Mouse (Mus musculus) intestine, embryonic 15.5 days (tissue): Measurements from ENCODE around the gene Abhd2. TPM values are rescaled to one million over a fixed set of nuclear protein-coding genes. Genes with fewer than 3 reads are reported as not detected.

Source experiments
- ATAC-seq: fragments of 200-750 bp; cut with Nextera tagmentation; 2 replicates; pipeline ENCODE4 v1.8.0; 2017; ENCODE audit warnings: moderate TSS enrichment, moderate library complexity
- H3K27ac ChIP-seq: fragments of 300-500 bp; sonication (generic); 2 replicates; pipeline ENCODE4 v1.5.1; 2015; ENCODE audit warnings: mild to moderate bottlenecking, inconsistent platforms
- H3K27me3 ChIP-seq: fragments of 300-500 bp; sonication (generic); replicated peaks from 2 replicates; pipeline ENCODE4 v1.6.1; 2015; ENCODE audit warnings: inconsistent platforms
- H3K36me3 ChIP-seq: fragments of 300-500 bp; sonication (generic); 2 replicates; pipeline ENCODE4 v1.6.1; 2015; ENCODE audit warnings: inconsistent platforms
- H3K4me1 ChIP-seq: fragments of 300-500 bp; sonication (generic); replicated peaks from 2 replicates; pipeline ENCODE4 v1.6.1; 2015; ENCODE audit warnings: inconsistent platforms
- H3K4me2 ChIP-seq: fragments of 300-500 bp; sonication (generic); replicated peaks from 2 replicates; pipeline ENCODE4 v1.6.1; 2015; ENCODE audit warnings: mild to moderate bottlenecking, inconsistent platforms
- H3K4me3 ChIP-seq: fragments of 300-500 bp; sonication (generic); replicated peaks from 2 replicates; pipeline ENCODE4 v1.5.1; 2015; ENCODE audit warnings: inconsistent platforms
- H3K9ac ChIP-seq: fragments of 300-500 bp; sonication (generic); 2 replicates; pipeline ENCODE4 v1.6.1; 2015; ENCODE audit warnings: inconsistent platforms
- H3K9me3 ChIP-seq: fragments of 300-500 bp; sonication (generic); 2 replicates; pipeline ENCODE4 v1.6.1; 2016; ENCODE audit warnings: inconsistent platforms
- WGBS: fragments of 180-500 bp; shearing (Covaris S2); methylation state at CpG from one replicate; pipeline ENCODE4 v1.1.7; 2015; 5-methylcytosine and 5-hydroxymethylcytosine counted together
- polyA plus RNA-seq: library from polyadenylated mRNA; unstranded; fragments of >200 nt; fragmentation: Nextera tagmentation; extraction: Ambion mirVana; gene quantifications from 2 replicates; pipeline ENCODE4 v1.2.1, GENCODE M21; 2015

Gene Abhd2
- polyA plus RNA-seq, 1 experiment from 2014 or later: 16.3 TPM

DNA sequence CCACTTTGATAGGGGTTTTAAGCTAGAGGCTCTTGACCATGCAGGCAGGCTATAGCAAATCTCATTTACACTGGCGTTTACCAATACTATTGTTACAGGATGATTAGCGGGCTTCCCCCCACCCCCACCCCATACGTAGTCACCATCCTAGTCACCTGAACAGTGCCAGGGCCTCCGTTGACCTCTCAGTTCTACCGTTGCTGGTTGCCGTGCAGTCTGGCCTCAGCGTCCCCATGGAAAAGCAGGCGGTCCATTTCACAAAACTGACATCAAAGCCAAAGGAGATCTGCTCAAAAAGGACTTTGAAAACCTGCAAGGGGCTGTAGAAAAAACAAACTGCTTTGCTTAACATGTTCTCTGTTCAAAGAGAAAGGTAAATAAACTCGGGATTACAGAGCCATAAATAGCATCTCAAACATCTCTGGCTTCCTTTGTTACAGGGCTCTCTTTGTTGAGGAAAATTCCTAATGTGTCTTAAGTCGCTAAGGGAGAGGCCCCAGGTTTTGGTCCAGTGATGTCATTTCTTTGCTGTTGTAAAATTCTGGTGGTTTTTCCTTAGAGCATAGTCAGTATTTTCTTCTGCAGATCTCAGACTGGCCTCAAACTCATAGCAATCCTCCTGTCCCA, 43.2 kb downstream of the Abhd2 start:
- Histone ChIP-seq H3K4me3 (no peak overlapping the region), H3K4me2 (no peak overlapping the region), H3K9me3 (no peaks in the 10 kb centered on the region), H3K9ac (no peak overlapping the region), H3K27me3 (no peaks in the 10 kb centered on the region), H3K4me1 (peaks cover 47% of the 10 kb centered on the region), H3K36me3 (no peaks in the 10 kb centered on the region), H3K27ac (no peak overlapping the region)
- 23% methylated on average over 10 of the region's 10 CpGs for WGBS
- ATAC-seq: no peak

DNA sequence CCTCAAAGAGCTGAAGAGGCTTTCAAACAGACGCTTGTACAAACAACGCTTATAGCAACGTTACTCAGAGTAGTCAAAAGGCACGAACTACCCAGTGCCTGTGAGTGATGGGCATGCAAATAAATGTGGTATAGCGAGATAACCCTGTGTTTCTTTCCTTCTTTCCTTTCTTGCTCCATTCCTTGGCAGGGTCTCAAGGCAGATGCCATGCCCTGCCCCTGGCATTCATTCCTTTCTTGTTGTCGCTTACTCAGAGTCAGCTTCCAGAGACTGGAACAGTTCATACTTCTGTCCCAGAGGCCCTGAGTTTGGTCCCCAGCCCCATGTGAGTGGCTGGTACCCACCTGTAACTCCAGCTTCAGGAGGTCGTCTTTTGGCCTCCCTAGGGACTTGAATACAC, 44.6 kb downstream of the Abhd2 start:
- no peaks in the 10 kb centered on the region for H3K36me3 ChIP-seq
- no peak for ATAC-seq
- no peak overlapping the region for H3K4me3 ChIP-seq
- no peaks in the 10 kb centered on the region for H3K27me3 ChIP-seq
- no peak overlapping the region for H3K27ac ChIP-seq
- no peak overlapping the region for H3K4me2 ChIP-seq
- H3K9ac ChIP-seq: no peak overlapping the region
- 70% methylated on average over 7 of the region's 7 CpGs for WGBS
- no peaks in the 10 kb centered on the region for H3K9me3 ChIP-seq
- H3K4me1 ChIP-seq: peaks cover 37% of the 10 kb centered on the region

DNA sequence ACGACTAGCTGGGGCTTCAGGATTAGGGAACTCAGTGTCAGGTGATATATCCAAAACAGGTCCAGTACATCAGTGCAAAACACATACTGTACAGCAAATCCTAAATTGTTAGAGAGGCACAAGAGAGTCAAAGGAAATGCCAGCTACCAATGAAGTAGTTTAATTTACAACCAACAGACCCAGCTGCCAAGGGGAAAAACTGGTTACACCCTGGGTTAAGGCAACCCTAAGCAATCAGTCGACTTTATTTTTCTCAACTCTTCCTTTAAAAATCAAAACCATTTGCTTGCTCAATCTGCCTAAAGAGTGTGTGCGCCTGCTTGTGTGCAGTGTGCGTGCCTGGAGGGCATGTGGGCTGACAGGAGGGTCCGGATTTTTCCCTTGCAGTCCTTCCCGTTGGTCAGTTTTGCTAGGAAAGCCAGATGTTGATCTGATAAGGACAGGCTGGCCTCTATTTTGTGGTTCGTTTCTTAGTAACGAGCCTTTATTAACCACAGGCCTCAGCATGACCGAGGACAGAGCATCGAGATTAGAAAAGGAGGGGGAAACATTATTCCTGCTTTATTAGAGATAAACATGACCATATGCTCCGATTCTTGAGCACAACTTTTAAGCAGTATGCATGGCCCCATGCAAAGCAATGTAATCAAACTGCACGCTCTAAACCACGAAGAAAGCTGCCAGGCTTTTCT, 45.3 kb downstream of the Abhd2 start:
- ATAC-seq: no peak
- no peak overlapping the region for H3K9ac ChIP-seq
- no peaks in the 10 kb centered on the region for H3K9me3 ChIP-seq
- H3K27me3 ChIP-seq: no peaks in the 10 kb centered on the region
- peaks cover 32% of the 10 kb centered on the region for H3K4me1 ChIP-seq
- H3K27ac ChIP-seq: no peak overlapping the region
- no peak overlapping the region for H3K4me3 ChIP-seq
- no peak overlapping the region for H3K4me2 ChIP-seq
- no peaks in the 10 kb centered on the region for H3K36me3 ChIP-seq
- WGBS: 54% methylated on average over 13 of the region's 13 CpGs

DNA sequence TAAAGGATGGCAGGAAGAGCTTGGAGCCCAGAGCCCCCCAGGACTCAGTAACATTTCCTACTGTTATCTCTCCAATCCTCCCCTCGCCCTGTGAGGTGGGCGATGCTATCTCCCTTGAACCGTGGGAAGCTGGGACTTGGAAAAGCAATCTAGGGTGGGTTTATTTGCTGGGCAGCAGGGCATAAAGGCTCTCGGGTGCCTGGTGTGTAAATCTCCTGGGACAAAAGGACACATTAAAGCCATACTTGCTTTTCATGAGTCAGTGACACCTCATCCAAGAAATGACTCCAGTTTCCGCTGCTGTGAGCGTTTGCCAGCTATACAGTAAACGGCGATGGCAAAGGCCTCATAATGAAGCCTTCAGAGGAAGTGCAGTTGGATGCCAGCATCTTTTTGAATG, 50.9 kb downstream of the Abhd2 start:
- Histone ChIP-seq H3K4me3 (no peak overlapping the region), H3K36me3 (0 out of 2 replicates have a peak, but pooled peaks cover 14% of the 10 kb centered on the region), H3K4me2 (no peak overlapping the region), H3K9ac (no peak overlapping the region), H3K4me1 (no peaks in the 10 kb centered on the region), H3K9me3 (no peaks in the 10 kb centered on the region), H3K27me3 (no peaks in the 10 kb centered on the region), H3K27ac (no peak overlapping the region)
- WGBS: 78% methylated on average over 8 of the region's 8 CpGs
- ATAC-seq: no peak

DNA sequence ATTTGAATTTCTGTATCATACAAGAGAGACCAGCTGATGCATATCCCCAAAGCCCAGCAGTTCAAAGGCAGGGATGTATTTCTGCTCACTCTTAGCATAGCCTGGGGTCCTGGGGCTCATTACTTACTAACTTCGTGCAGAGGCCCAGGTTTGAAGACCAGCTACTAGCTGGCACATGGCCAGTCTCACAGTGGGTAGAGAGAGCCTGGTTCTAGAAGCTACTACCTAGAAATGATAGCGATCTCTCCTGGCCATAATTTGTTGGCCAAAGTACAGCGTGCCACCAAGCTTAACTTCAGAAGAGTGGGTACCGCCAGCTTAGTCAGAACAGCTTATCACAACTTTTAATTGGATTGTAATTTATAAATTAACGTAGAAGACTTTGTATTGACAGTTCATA, 55.8 kb downstream of the Abhd2 start:
- ATAC-seq: no peak
- Histone ChIP-seq H3K27ac (no peak overlapping the region), H3K4me1 (no peaks in the 10 kb centered on the region), H3K9me3 (no peaks in the 10 kb centered on the region), H3K9ac (no peak overlapping the region), H3K4me3 (no peak overlapping the region), H3K4me2 (no peak overlapping the region), H3K27me3 (no peaks in the 10 kb centered on the region), H3K36me3 (peaks cover 27% of the 10 kb centered on the region)
- WGBS: 80% methylated on average over 5 of the region's 5 CpGs

DNA sequence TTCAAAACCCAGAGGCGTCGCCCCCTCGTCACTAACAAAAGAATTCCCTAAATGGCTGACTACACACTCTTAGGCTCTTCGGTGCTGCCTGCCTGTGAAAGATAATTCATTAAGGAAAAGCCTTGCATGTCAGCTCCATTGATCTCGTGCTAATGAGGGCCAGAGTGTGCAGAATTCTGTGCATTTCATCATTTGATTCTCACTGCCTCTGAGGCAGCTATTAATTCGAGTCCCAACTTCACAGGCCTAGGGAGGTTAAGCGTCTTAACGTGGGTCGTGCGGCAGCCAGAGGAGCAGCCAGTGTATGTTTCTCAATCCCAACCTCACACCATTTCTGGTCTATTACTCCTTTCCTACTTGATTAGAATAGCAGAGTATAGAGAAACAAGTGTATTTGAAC, 58.2 kb downstream of the Abhd2 start:
- H3K9me3 ChIP-seq: no peaks in the 10 kb centered on the region
- no peak overlapping the region for H3K27ac ChIP-seq
- H3K9ac ChIP-seq: no peak overlapping the region
- H3K4me2 ChIP-seq: no peak overlapping the region
- H3K36me3 ChIP-seq: peaks cover 23% of the 10 kb centered on the region
- no peaks in the 10 kb centered on the region for H3K4me1 ChIP-seq
- no peak for ATAC-seq
- H3K4me3 ChIP-seq: no peak overlapping the region
- 83% methylated on average over 10 of the region's 10 CpGs for WGBS
- no peaks in the 10 kb centered on the region for H3K27me3 ChIP-seq

DNA sequence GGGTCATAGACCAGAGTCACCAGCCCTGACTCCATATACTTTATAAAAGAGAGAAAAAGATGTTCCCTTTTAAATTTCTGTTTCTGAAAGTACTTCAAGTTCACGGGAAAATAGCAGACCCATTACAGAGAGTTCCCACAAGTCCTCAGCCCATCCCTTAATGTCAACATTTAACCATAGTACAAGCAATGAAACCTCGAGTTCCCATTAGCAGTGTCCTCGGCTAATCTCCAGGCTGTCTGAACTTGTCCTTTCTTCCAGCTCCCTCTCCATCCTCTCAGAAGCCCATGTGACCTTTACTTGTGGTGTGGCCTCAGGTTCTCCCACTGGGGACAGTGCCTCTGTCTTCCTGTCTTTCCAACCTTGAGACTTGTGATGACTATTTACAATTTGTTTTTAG, 60.4 kb downstream of the Abhd2 start:
- H3K27ac ChIP-seq: no peak overlapping the region
- H3K36me3 ChIP-seq: peaks cover 14% of the 10 kb centered on the region

DNA sequence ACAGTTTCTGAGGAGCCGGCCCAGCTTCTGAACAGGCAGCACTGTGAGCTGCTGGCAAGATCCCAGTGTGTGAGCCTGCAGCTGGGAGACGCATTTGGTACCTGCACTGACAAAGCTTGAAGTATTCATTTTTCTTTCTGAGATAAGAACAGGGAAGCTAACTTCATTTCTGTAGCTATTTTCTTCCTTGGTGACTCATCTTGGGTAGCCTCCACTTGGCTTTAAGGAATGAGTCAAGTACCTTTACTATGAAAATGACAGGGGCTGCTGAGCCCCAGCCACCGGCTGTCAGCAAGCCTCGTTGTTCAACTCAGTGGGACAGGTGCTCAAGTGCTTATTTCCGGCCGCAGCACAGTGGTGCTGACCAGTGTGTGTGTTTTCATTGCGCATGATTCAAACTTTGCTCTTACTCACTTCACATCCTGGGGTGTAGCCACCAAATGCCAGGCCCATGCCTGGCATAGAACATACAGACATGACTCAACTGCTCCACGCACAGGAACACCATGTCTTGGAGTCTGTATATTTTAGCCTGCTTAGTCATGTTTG, 63.4 kb downstream of the Abhd2 start:
- WGBS: 89% methylated on average over 8 of the region's 8 CpGs
- Histone ChIP-seq H3K9me3 (no peaks in the 10 kb centered on the region), H3K27me3 (no peaks in the 10 kb centered on the region), H3K36me3 (no peaks in the 10 kb centered on the region), H3K27ac (no peak overlapping the region), H3K4me2 (no peak overlapping the region), H3K9ac (no peak overlapping the region), H3K4me1 (no peaks in the 10 kb centered on the region), H3K4me3 (no peak overlapping the region)
- ATAC-seq: no peak

More for the DNA sequence above, 60.4 kb downstream of the Abhd2 start:
- H3K4me1 ChIP-seq: no peaks in the 10 kb centered on the region
- H3K9ac ChIP-seq: no peak overlapping the region
- H3K4me3 ChIP-seq: no peak overlapping the region
- H3K9me3 ChIP-seq: no peaks in the 10 kb centered on the region
- ATAC-seq: no peak
- H3K27me3 ChIP-seq: no peaks in the 10 kb centered on the region
- H3K4me2 ChIP-seq: no peak overlapping the region
- 47% methylated on average over 3 of the region's 3 CpGs for WGBS

DNA sequence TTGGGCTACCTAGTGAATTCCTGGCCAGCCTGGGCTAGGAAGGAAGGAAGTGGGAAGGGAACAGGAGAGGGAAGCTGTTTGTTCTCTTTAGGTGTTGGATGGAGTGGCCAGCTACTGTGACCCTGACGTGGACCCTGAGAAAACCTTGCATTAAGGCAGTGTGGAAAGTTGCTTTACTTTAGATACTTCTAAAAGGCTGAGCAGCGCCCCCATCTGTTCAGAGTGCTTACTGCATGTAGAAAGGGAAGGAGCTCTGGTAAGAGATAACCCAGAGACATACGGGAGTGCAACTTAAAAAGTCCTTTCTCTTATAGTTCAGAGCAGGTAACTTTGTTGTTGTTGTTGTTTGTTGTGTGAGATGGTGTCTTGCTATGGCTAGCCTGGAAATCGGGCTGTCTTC, 72.9 kb downstream of the Abhd2 start:
- ATAC-seq: 0 out of 2 replicates have a peak, but pooled peaks have one; percentile 43
- WGBS: 58% methylated on average over 4 of the region's 4 CpGs

DNA sequence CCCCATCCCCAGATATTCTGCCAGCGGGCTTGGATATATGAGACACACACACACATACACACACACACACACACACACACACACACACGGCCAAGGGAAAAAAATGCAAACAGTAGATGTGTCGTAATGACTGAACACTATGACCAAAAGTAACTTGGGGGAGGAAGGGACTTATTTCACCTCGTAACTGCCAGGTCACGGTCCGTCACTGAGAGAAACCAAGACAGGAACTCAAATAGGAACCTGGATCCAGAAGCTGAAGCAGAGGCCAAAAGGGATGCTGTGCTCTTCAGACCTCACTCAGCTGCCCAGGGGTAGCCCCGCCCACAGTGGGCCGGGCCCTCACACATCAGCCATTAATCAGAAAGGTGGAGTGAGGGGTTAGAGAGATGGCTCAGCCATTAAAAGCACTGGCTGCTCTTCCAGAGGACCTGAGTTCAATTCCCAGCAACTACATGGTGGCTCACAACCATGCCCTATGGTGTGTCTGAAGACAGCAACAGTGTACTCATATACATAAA, 73.6 kb downstream of the Abhd2 start:
- H3K27me3 ChIP-seq: no peaks in the 10 kb centered on the region
- ATAC-seq: no peak
- no peak overlapping the region for H3K4me3 ChIP-seq
- H3K27ac ChIP-seq: no peak overlapping the region
- WGBS: 81% methylated on average over 8 of the region's 8 CpGs
- no peaks in the 10 kb centered on the region for H3K4me1 ChIP-seq
- peaks cover 19% of the 10 kb centered on the region for H3K36me3 ChIP-seq
- H3K4me2 ChIP-seq: no peak overlapping the region
- H3K9ac ChIP-seq: no peak overlapping the region
- no peaks in the 10 kb centered on the region for H3K9me3 ChIP-seq

More for the DNA sequence above, 72.9 kb downstream of the Abhd2 start:
- Histone ChIP-seq H3K27me3 (no peaks in the 10 kb centered on the region), H3K9me3 (no peaks in the 10 kb centered on the region), H3K4me1 (no peaks in the 10 kb centered on the region), H3K27ac (no peak overlapping the region), H3K4me2 (no peak overlapping the region), H3K36me3 (peaks cover 15% of the 10 kb centered on the region), H3K4me3 (no peak overlapping the region), H3K9ac (no peak overlapping the region)

DNA sequence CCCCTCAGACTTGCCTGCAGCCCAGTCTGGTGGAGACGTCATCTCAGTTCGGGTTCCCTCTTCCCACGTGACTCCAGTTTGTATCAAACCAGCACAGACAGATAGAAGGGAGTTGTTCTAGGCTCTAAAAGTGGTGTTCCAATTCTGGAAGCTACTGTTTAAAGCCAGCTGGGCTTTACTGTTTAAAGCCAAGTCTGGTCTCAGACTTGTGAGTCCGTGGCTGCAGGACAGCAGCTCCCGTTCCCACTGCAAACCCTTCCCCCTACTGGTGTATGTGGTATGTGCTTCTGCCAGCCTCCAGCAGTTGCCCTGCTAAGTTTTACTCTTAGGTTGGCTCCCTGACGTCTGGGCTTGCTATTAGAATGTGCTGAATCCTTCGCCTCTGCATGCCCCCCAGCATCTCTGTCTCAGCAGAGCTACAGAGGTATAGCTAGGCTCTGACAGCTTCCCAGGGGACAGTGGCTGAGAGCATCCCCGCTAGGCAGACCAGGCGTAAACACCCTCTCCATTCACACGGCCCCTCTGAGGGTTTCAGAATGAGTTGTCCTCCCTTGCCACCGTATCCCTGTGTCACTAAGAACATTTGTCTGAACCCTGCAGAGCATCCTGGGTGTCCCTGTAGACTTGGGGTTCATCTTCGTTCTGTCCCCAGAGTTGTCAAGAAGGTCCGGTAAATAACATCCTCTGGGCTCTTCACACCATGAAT, 74.3 kb downstream of the Abhd2 start:
- H3K4me3 ChIP-seq: no peak overlapping the region
- WGBS: 78% methylated on average over 13 of the region's 13 CpGs

DNA sequence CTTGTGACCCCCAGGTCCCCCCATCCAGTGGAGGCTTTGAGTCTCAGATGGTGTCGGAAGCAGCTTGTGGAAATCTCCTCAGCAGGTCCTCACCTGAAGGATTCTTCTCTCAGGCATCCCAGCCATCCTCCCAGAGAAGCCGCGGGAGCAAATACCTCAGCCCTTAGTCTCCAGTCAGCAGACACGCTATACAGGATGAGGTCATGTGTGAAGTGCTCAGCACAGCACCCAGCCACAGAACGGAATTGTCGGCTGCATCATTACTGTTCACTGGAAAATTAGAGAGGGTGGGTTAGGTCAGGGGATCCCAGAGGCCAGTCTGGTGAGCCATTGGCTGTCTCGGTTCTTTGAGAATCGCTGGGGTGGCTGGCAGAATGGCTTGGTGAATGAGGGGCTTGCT, 75.8 kb downstream of the Abhd2 start:
- no peak for ATAC-seq
- Histone ChIP-seq H3K27me3 (no peaks in the 10 kb centered on the region), H3K4me3 (no peak overlapping the region), H3K9me3 (no peaks in the 10 kb centered on the region), H3K36me3 (peaks cover 24% of the 10 kb centered on the region), H3K9ac (no peak overlapping the region), H3K4me1 (no peaks in the 10 kb centered on the region), H3K27ac (no peak overlapping the region), H3K4me2 (no peak overlapping the region)
- 87% methylated on average over 8 of the region's 8 CpGs for WGBS

More for the DNA sequence above, 74.3 kb downstream of the Abhd2 start:
- Histone ChIP-seq H3K27me3 (no peaks in the 10 kb centered on the region), H3K9ac (no peak overlapping the region), H3K36me3 (peaks cover 22% of the 10 kb centered on the region), H3K4me2 (no peak overlapping the region), H3K9me3 (no peaks in the 10 kb centered on the region), H3K27ac (no peak overlapping the region), H3K4me1 (no peaks in the 10 kb centered on the region)
- ATAC-seq: no peak
